Mouse (Mus musculus): ENCODE results near the gene Ctsl. TPM values are rescaled to one million over a fixed set of nuclear protein-coding genes. Genes with fewer than 3 reads are reported as not detected.

The Ctsl gene
- polyA plus RNA-seq, 1 experiment from 2014 or later: 482 TPM

- no peak for TF ChIP-seq CTCF (IDR thresholded peaks at IDR 0.05; ENCODE audit: low read depth)
- Histone ChIP-seq H3K4me2 (ENCODE audit: low read length) (no peak overlapping the region), H3K27me3 (ENCODE audit: insufficient read depth, low read length) (no peaks in the 10 kb centered on the region), H3K9ac (ENCODE audit: low read depth, low read length) (no peak overlapping the region), H3K4me3 (replicated peaks; ENCODE audit: low read depth, low read length) (no peak overlapping the region), H3K9me3 (replicated peaks; ENCODE audit: low read length) (no peaks in the 10 kb centered on the region), H3K27ac (no peak overlapping the region), H3K36me3 (ENCODE audit: insufficient read depth, low read length) (no peaks in the 10 kb centered on the region), H3K4me1 (replicated peaks; ENCODE audit: insufficient read depth, low read length) (no peaks in the 10 kb centered on the region)
- WGBS: 71% methylated on average over 3 of the region's 3 CpGs
- ATAC-seq (replicated peaks; ENCODE audit: low FRiP score, low read depth): no peak
- no peak for DNase-seq (ENCODE audit: low spot score)
Observed at GRCm38 (mm10) chr13:64314041-64314440, 56.6 kb downstream of the Ctsl start.

GRCm38 (mm10) chr13:64312916-64313289, 57.8 kb downstream of the Ctsl start:
- no peak; the same call in 1 of the 2 replicates for ATAC-seq (replicated peaks; ENCODE audit: low FRiP score, low read depth)

GRCm38 (mm10) chr13:64312024-64312915, 58.4 kb downstream of the Ctsl start, which contains the start of gene Aaed1:
Aaed1 (minus strand) TSS chr13:64312710.
- Histone ChIP-seq H3K36me3 (ENCODE audit: insufficient read depth, low read length) (peaks cover 8% of the 10 kb centered on the region), H3K9ac (ENCODE audit: low read depth, low read length) (peak within 1 kb of the TSS; percentile 74), H3K9me3 (replicated peaks; ENCODE audit: low read length) (no peaks in the 10 kb centered on the region), H3K4me2 (ENCODE audit: low read length) (peak within 1 kb of the TSS; percentile 64), H3K4me3 (replicated peaks; ENCODE audit: low read depth, low read length) (peak within 1 kb of the TSS; percentile 50), H3K27me3 (ENCODE audit: insufficient read depth, low read length) (no peaks in the 10 kb centered on the region), H3K27ac (peak within 1 kb of the TSS; percentile 96), H3K4me1 (replicated peaks; ENCODE audit: insufficient read depth, low read length) (no peaks in the 10 kb centered on the region)
- DNase-seq (ENCODE audit: low spot score) (peak; percentile 96), ATAC-seq (replicated peaks; ENCODE audit: low FRiP score, low read depth) (peak; percentile 96)
- TF ChIP-seq CTCF (IDR thresholded peaks at IDR 0.05; ENCODE audit: low read depth): peak; percentile 55
- WGBS: under 1% methylated on average over 66 of the region's 74 CpGs

More at GRCm38 (mm10) chr13:64312916-64313289, 57.8 kb downstream of the Ctsl start:
- peak overlapping the region; percentile 50; the same call in 1 of the 2 replicates for H3K4me3 ChIP-seq (replicated peaks; ENCODE audit: low read depth, low read length)
- 0 out of 2 replicates have a peak overlapping the region, but pooled peaks have one; percentile 6 for H3K9ac ChIP-seq (ENCODE audit: low read depth, low read length)
- H3K4me1 ChIP-seq (replicated peaks; ENCODE audit: insufficient read depth, low read length): no peaks in the 10 kb centered on the region
- no peaks in the 10 kb centered on the region for H3K27me3 ChIP-seq (ENCODE audit: insufficient read depth, low read length)
- 4% methylated on average over 2 of the region's 2 CpGs for WGBS
- peaks cover 3% of the 10 kb centered on the region for H3K36me3 ChIP-seq (ENCODE audit: insufficient read depth, low read length)
- peak overlapping the region; percentile 64 for H3K4me2 ChIP-seq (ENCODE audit: low read length)
- 0 out of 2 replicates have a peak overlapping the region, but pooled peaks have one; percentile 61 for H3K27ac ChIP-seq
- TF ChIP-seq CTCF (IDR thresholded peaks at IDR 0.05; ENCODE audit: low read depth): no peak
- DNase-seq (ENCODE audit: low spot score): no peak
- H3K9me3 ChIP-seq (replicated peaks; ENCODE audit: low read length): no peaks in the 10 kb centered on the region

- Histone ChIP-seq H3K9ac (ENCODE audit: low read depth, low read length) (peak overlapping the region; percentile 74; the same call in 1 of the 2 replicates), H3K36me3 (ENCODE audit: insufficient read depth, low read length) (peaks cover 13% of the 10 kb centered on the region), H3K4me2 (ENCODE audit: low read length) (peak overlapping the region; percentile 64), H3K27me3 (ENCODE audit: insufficient read depth, low read length) (no peaks in the 10 kb centered on the region), H3K9me3 (replicated peaks; ENCODE audit: low read length) (no peaks in the 10 kb centered on the region), H3K4me1 (replicated peaks; ENCODE audit: insufficient read depth, low read length) (no peaks in the 10 kb centered on the region), H3K4me3 (replicated peaks; ENCODE audit: low read depth, low read length) (peak overlapping the region; percentile 50), H3K27ac (no peak overlapping the region)
- 50% methylated on average over 1 of the region's 1 CpGs for WGBS
- DNase-seq (ENCODE audit: low spot score) (peak; percentile 46), ATAC-seq (replicated peaks; ENCODE audit: low FRiP score, low read depth) (no peak)
- no peak for TF ChIP-seq CTCF (IDR thresholded peaks at IDR 0.05; ENCODE audit: low read depth)
Observed at GRCm38 (mm10) chr13:64311266-64311665, 59.4 kb downstream of the Ctsl start.

- WGBS: 56% methylated on average over 6 of the region's 6 CpGs
- no peaks in the 10 kb centered on the region for H3K4me1 ChIP-seq (replicated peaks; ENCODE audit: insufficient read depth, low read length)
- H3K27me3 ChIP-seq (ENCODE audit: insufficient read depth, low read length): no peaks in the 10 kb centered on the region
- DNase-seq (ENCODE audit: low spot score) (no peak), ATAC-seq (replicated peaks; ENCODE audit: low FRiP score, low read depth) (no peak)
- peaks cover 13% of the 10 kb centered on the region for H3K36me3 ChIP-seq (ENCODE audit: insufficient read depth, low read length)
- no peak overlapping the region for H3K4me3 ChIP-seq (replicated peaks; ENCODE audit: low read depth, low read length)
- no peak overlapping the region for H3K4me2 ChIP-seq (ENCODE audit: low read length)
- no peaks in the 10 kb centered on the region for H3K9me3 ChIP-seq (replicated peaks; ENCODE audit: low read length)
- H3K27ac ChIP-seq: no peak overlapping the region
- no peak overlapping the region for H3K9ac ChIP-seq (ENCODE audit: low read depth, low read length)
- TF ChIP-seq CTCF (IDR thresholded peaks at IDR 0.05; ENCODE audit: low read depth): no peak
Observed at GRCm38 (mm10) chr13:64310585-64310984, 60.1 kb downstream of the Ctsl start.

GRCm38 (mm10) chr13:64309842-64310241, 60.8 kb downstream of the Ctsl start:
- ATAC-seq (replicated peaks; ENCODE audit: low FRiP score, low read depth): no peak
- WGBS: 67% methylated on average over 11 of the region's 11 CpGs
- no peak for TF ChIP-seq CTCF (IDR thresholded peaks at IDR 0.05; ENCODE audit: low read depth)
- H3K27ac ChIP-seq: no peak overlapping the region
- no peak for DNase-seq (ENCODE audit: low spot score)
- no peaks in the 10 kb centered on the region for H3K4me1 ChIP-seq (replicated peaks; ENCODE audit: insufficient read depth, low read length)
- H3K27me3 ChIP-seq (ENCODE audit: insufficient read depth, low read length): no peaks in the 10 kb centered on the region
- no peak overlapping the region for H3K9ac ChIP-seq (ENCODE audit: low read depth, low read length)
- peaks cover 18% of the 10 kb centered on the region for H3K36me3 ChIP-seq (ENCODE audit: insufficient read depth, low read length)
- no peak overlapping the region for H3K4me2 ChIP-seq (ENCODE audit: low read length)
- no peaks in the 10 kb centered on the region for H3K9me3 ChIP-seq (replicated peaks; ENCODE audit: low read length)
- H3K4me3 ChIP-seq (replicated peaks; ENCODE audit: low read depth, low read length): no peak overlapping the region

Other genes starting within 250 kb of the Ctsl start
- gene Slc35d2, start 241.5 kb downstream of the Ctsl start, polyA plus RNA-seq (2015; fragmentation: Nextera tagmentation; extraction: Ambion mirVana): 8.5 and 9.8 TPM in 2 replicates
- 13.1 and 15.2 TPM in 2 replicates for gene Zfp367, start 217.7 kb downstream of the Ctsl start, polyA plus RNA-seq (2015; fragmentation: Nextera tagmentation; extraction: Ambion mirVana)
- 32.2 and 37.4 TPM in 2 replicates for gene Habp4, start 209.1 kb downstream of the Ctsl start, polyA plus RNA-seq (2015; fragmentation: Nextera tagmentation; extraction: Ambion mirVana)
- 7.3 and 8.5 TPM in 2 replicates for gene Cdc14b, start 95.6 kb downstream of the Ctsl start, polyA plus RNA-seq (2015; fragmentation: Nextera tagmentation; extraction: Ambion mirVana)
- 53.9 and 56.2 TPM in 2 replicates for gene Aaed1, start 58.2 kb downstream of the Ctsl start, polyA plus RNA-seq (2015; fragmentation: Nextera tagmentation; extraction: Ambion mirVana)
- gene Cdk20, start 61.4 kb upstream of the Ctsl start, polyA plus RNA-seq (2015; fragmentation: Nextera tagmentation; extraction: Ambion mirVana): 6.6 and 8.1 TPM in 2 replicates
- gene Fam240b, start 126.9 kb upstream of the Ctsl start, polyA plus RNA-seq (2015; fragmentation: Nextera tagmentation; extraction: Ambion mirVana): 0.13 and 0.28 TPM in 2 replicates

Measured in kidney, postnatal 0 days (tissue).